ENCODE assay signal across 9 mouse cellular contexts in genomic region chr6:128308311-128308710, GRCm38 (mm10). TPM values are rescaled to one million over a fixed set of nuclear protein-coding genes. Genes with fewer than 3 reads are reported as not detected.
DNase-seq lines count a peak whose midpoint lies in the region; ATAC-seq lines count a peak whose summit lies in the region.
"Had no signal": no experiment of that assay in that cellular context is flagged by ENCODE, and none has a peak within 500 bp of the region (broad histone marks: within the 10 kb centered on the region; RNA-seq: fewer than 3 reads in every experiment).

No protein-coding gene starts in this region.

- WGBS in hindbrain, embryonic 14.5 days, result 29% methylated on average over 4 of the region's 4 CpGs
- WGBS in limb, embryonic 11.5 days, result 29% methylated on average over 4 of the region's 4 CpGs
- 32% methylated on average over 4 of the region's 4 CpGs for WGBS in midbrain, embryonic 16.5 days

- H3K9me3 ChIP-seq in hindbrain, embryonic 14.5 days (ENCODE audit: control insufficient read depth, low read length), result no peaks in the 10 kb centered on the region
- H3K9me3 ChIP-seq in limb, embryonic 11.5 days (ENCODE audit: control insufficient read depth, low read length), result no peaks in the 10 kb centered on the region
- H3K9me3 ChIP-seq in midbrain, embryonic 16.5 days (replicated peaks; ENCODE audit: control insufficient read depth, low read length, poor library complexity, severe bottlenecking), result no peaks in the 10 kb centered on the region
- H3K9me3 ChIP-seq: stomach, embryonic 15.5 days had no signal

- H3K4me2 ChIP-seq in hindbrain, embryonic 14.5 days (replicated peaks), result no peak overlapping the region
- H3K4me2 ChIP-seq in limb, embryonic 11.5 days (ENCODE audit: low read depth, severe bottlenecking), result no peak overlapping the region
- no peak overlapping the region for H3K4me2 ChIP-seq in midbrain, embryonic 16.5 days (ENCODE audit: low read length)
- H3K4me2 ChIP-seq: stomach, embryonic 15.5 days had no signal

- H3K36me3 ChIP-seq in hindbrain, embryonic 14.5 days (replicated peaks; ENCODE audit: control insufficient read depth, insufficient read depth), result no peaks in the 10 kb centered on the region
- H3K36me3 ChIP-seq in limb, embryonic 11.5 days (ENCODE audit: control insufficient read depth, insufficient read depth, low read length), result no peaks in the 10 kb centered on the region
- no peaks in the 10 kb centered on the region for H3K36me3 ChIP-seq in midbrain, embryonic 16.5 days (ENCODE audit: control insufficient read depth, insufficient read depth, low read length)
- H3K36me3 ChIP-seq: stomach, embryonic 15.5 days had no signal

- no peak overlapping the region for H3K9ac ChIP-seq in hindbrain, embryonic 14.5 days
- H3K9ac ChIP-seq in limb, embryonic 11.5 days (ENCODE audit: low read length), result no peak overlapping the region
- no peak overlapping the region for H3K9ac ChIP-seq in midbrain, embryonic 16.5 days (ENCODE audit: low read depth, low read length)
- H3K9ac ChIP-seq: stomach, embryonic 15.5 days had no signal

- no peaks in the 10 kb centered on the region for H3K4me1 ChIP-seq in hindbrain, embryonic 14.5 days (replicated peaks; ENCODE audit: control insufficient read depth, insufficient read depth, low read length)
- no peaks in the 10 kb centered on the region for H3K4me1 ChIP-seq in limb, embryonic 11.5 days (ENCODE audit: control insufficient read depth, insufficient read depth, low read length)
- H3K4me1 ChIP-seq in midbrain, embryonic 16.5 days (ENCODE audit: control insufficient read depth, insufficient read depth, low read length), result no peaks in the 10 kb centered on the region
- H3K4me1 ChIP-seq: stomach, embryonic 15.5 days had no signal

- peak; percentile 75 for ATAC-seq in erythroblast, adult 5-6 weeks (replicated peaks; ENCODE audit: low FRiP score, poor library complexity, severe bottlenecking)
- peak; percentile 24; the same call in 1 of the 2 replicates for ATAC-seq in hindbrain, embryonic 14.5 days (ENCODE audit: low FRiP score)
- ATAC-seq in limb, embryonic 11.5 days (ENCODE audit: insufficient number of reproducible peaks, low FRiP score, low TSS enrichment, low read depth), result peak; percentile 65; the same call in 1 of the 2 replicates
- ATAC-seq in midbrain, embryonic 16.5 days, result 0 out of 2 replicates have a peak, but pooled peaks have one; percentile 32

- H3K4me3 ChIP-seq in hindbrain, embryonic 14.5 days (replicated peaks; ENCODE audit: low read length), result no peak overlapping the region
- H3K4me3 ChIP-seq in limb, embryonic 11.5 days (ENCODE audit: low read depth, low read length), result no peak overlapping the region
- no peak overlapping the region for H3K4me3 ChIP-seq in midbrain, embryonic 16.5 days (ENCODE audit: low read depth, low read length)
- H3K4me3 ChIP-seq: stomach, embryonic 15.5 days had no signal

- no peaks in the 10 kb centered on the region for H3K27me3 ChIP-seq in hindbrain, embryonic 14.5 days (ENCODE audit: control insufficient read depth, insufficient read depth, low read length)
- no peaks in the 10 kb centered on the region for H3K27me3 ChIP-seq in limb, embryonic 11.5 days (ENCODE audit: control insufficient read depth, insufficient read depth, low read length)
- no peaks in the 10 kb centered on the region for H3K27me3 ChIP-seq in midbrain, embryonic 16.5 days (ENCODE audit: control insufficient read depth, insufficient read depth, low read depth, low read length)
- H3K27me3 ChIP-seq: stomach, embryonic 15.5 days had no signal

- no peak overlapping the region for H3K27ac ChIP-seq in hindbrain, embryonic 14.5 days
- H3K27ac ChIP-seq in limb, embryonic 11.5 days (replicated peaks; ENCODE audit: low read depth, low read length), result no peak overlapping the region
- no peak overlapping the region for H3K27ac ChIP-seq in midbrain, embryonic 16.5 days (ENCODE audit: low read length)
- H3K27ac ChIP-seq: stomach, embryonic 15.5 days had no signal

- DNase-seq in ovary, postnatal 36 days (ENCODE audit: low spot score), result peak; percentile 46
- no peak for DNase-seq in ovary, adult 18-20 months (ENCODE audit: low spot score)
- DNase-seq in adrenal gland, postnatal 36 days, result peak; percentile 36 to 64
- peak; percentile 73 for DNase-seq in hindbrain, embryonic 14.5 days (ENCODE audit: low spot score)
- peak; percentile 94 for DNase-seq in limb, embryonic 11.5 days (ENCODE audit: low spot score)
- no peak for DNase-seq in Muller cell, postnatal 12 days (ENCODE audit: inconsistent ontology term)

RNA-seq across cellular contexts. Expression of gene Tead4, which starts 7.7 kb away (rescaled TPM):
- 1 to 10 TPM; 1.7 to 3.2 TPM for total RNA-seq in adrenal gland, postnatal 36 days (2021)
- total RNA-seq in erythroblast, adult 5-6 weeks (2015; ENCODE audit: low replicate concordance), result not detected in 2 replicates
- total RNA-seq in erythroblast, adult 5-6 weeks (2017; ENCODE audit: low replicate concordance), result not detected in 2 replicates
- 0.27 and 0.32 TPM in 2 replicates for polyA plus RNA-seq in hindbrain, embryonic 14.5 days (2014; fragmentation: Nextera tagmentation; extraction: Ambion mirVana)
- 1.3 and 2.1 TPM in 2 replicates for polyA plus RNA-seq in limb, embryonic 11.5 days (2014; fragmentation: Nextera tagmentation; extraction: Ambion mirVana)
- polyA plus RNA-seq in midbrain, embryonic 16.5 days (2015; fragmentation: Nextera tagmentation; extraction: Ambion mirVana), result 0.58 and 0.65 TPM in 2 replicates

RNA-seq across cellular contexts. Expression of gene Tulp3, which starts 47.3 kb away (rescaled TPM):
- 10 to 100 TPM; 35.0 to 44.2 TPM for total RNA-seq in adrenal gland, postnatal 36 days (2021)
- 0.38 and 0.42 TPM in 2 replicates for total RNA-seq in erythroblast, adult 5-6 weeks (2015; ENCODE audit: low replicate concordance)
- total RNA-seq in erythroblast, adult 5-6 weeks (2017; ENCODE audit: low replicate concordance), result not detected in 2 replicates
- polyA plus RNA-seq in hindbrain, embryonic 14.5 days (2014; fragmentation: Nextera tagmentation; extraction: Ambion mirVana), result 14.3 and 20.0 TPM in 2 replicates
- polyA plus RNA-seq in limb, embryonic 11.5 days (2014; fragmentation: Nextera tagmentation; extraction: Ambion mirVana), result 21.4 and 22.3 TPM in 2 replicates
- polyA plus RNA-seq in midbrain, embryonic 16.5 days (2015; fragmentation: Nextera tagmentation; extraction: Ambion mirVana), result 16.1 and 16.6 TPM in 2 replicates

RNA-seq across cellular contexts. Expression of gene Rhno1, which starts 54.4 kb away (rescaled TPM):
- total RNA-seq in adrenal gland, postnatal 36 days (2021), result 10 to 100 TPM; 16.4 to 19.7 TPM
- 37.4 and 39.6 TPM in 2 replicates for total RNA-seq in erythroblast, adult 5-6 weeks (2015; ENCODE audit: low replicate concordance)
- total RNA-seq in erythroblast, adult 5-6 weeks (2017; ENCODE audit: low replicate concordance), result 19.5 and 38.2 TPM in 2 replicates
- 76.6 and 78.4 TPM in 2 replicates for polyA plus RNA-seq in hindbrain, embryonic 14.5 days (2014; fragmentation: Nextera tagmentation; extraction: Ambion mirVana)
- polyA plus RNA-seq in limb, embryonic 11.5 days (2014; fragmentation: Nextera tagmentation; extraction: Ambion mirVana), result 190 and 195 TPM in 2 replicates
- 77.0 and 84.1 TPM in 2 replicates for polyA plus RNA-seq in midbrain, embryonic 16.5 days (2015; fragmentation: Nextera tagmentation; extraction: Ambion mirVana)

RNA-seq across cellular contexts. Expression of gene Foxm1, which starts 54.5 kb away (rescaled TPM):
- 1 to 10 TPM; 4.8 to 5.3 TPM for total RNA-seq in adrenal gland, postnatal 36 days (2021)
- 17.7 and 25.9 TPM in 2 replicates for total RNA-seq in erythroblast, adult 5-6 weeks (2015; ENCODE audit: low replicate concordance)
- 14.1 and 29.7 TPM in 2 replicates for total RNA-seq in erythroblast, adult 5-6 weeks (2017; ENCODE audit: low replicate concordance)
- 6.7 and 7.7 TPM in 2 replicates for polyA plus RNA-seq in hindbrain, embryonic 14.5 days (2014; fragmentation: Nextera tagmentation; extraction: Ambion mirVana)
- polyA plus RNA-seq in limb, embryonic 11.5 days (2014; fragmentation: Nextera tagmentation; extraction: Ambion mirVana), result 50.9 and 61.1 TPM in 2 replicates
- 4.8 and 5.4 TPM in 2 replicates for polyA plus RNA-seq in midbrain, embryonic 16.5 days (2015; fragmentation: Nextera tagmentation; extraction: Ambion mirVana)

Comparison
In these comparisons a context has a peak if more than half of its experiments do, and no peak if none do; other contexts are left out.
1. DNase-seq: peak in ovary, postnatal 36 days (single experiment), adrenal gland, postnatal 36 days (2 of 2), hindbrain, embryonic 14.5 days (single experiment) and limb, embryonic 11.5 days (single experiment); none in ovary, adult 18-20 months (single experiment) and Muller cell, postnatal 12 days (single experiment).
2. ATAC-seq: peak in every context shown above with its lines; median percentile 75 in erythroblast, adult 5-6 weeks; 65 in limb, embryonic 11.5 days; 32 in midbrain, embryonic 16.5 days; 24 in hindbrain, embryonic 14.5 days.